Mouse (Mus musculus) limb, embryonic 12.5 days (tissue): ENCODE data around the gene Axin1. TPM values are rescaled to one million over a fixed set of nuclear protein-coding genes. Genes with fewer than 3 reads are reported as not detected.

Experiments used
- ATAC-seq: fragments of 200-750 bp; cut with Nextera tagmentation; 2 replicates; pipeline ENCODE4 v1.8.0; 2017; ENCODE audit warnings: low read depth, moderate TSS enrichment; ENCODE audit not compliant: insufficient number of reproducible peaks, insufficient read depth, low FRiP score, low TSS enrichment
- H3K27ac ChIP-seq: fragments of 300-500 bp; sonication (generic); 2 replicates; pipeline ENCODE4 v1.5.1; 2016; ENCODE audit warnings: mild to moderate bottlenecking, moderate library complexity
- H3K27me3 ChIP-seq: fragments of 300-500 bp; sonication (generic); 2 replicates; pipeline ENCODE4 v1.6.1; 2016; ENCODE audit warnings: mild to moderate bottlenecking, moderate library complexity
- H3K36me3 ChIP-seq: fragments of 300-500 bp; sonication (generic); 2 replicates; pipeline ENCODE4 v1.6.1; 2016; ENCODE audit warnings: mild to moderate bottlenecking, moderate library complexity
- H3K4me1 ChIP-seq: fragments of 300-500 bp; sonication (generic); replicated peaks from 2 replicates; pipeline ENCODE4 v1.6.1; 2016
- H3K4me2 ChIP-seq: fragments of 300-500 bp; sonication (generic); 2 replicates; pipeline ENCODE4 v1.6.1; 2016; ENCODE audit warnings: mild to moderate bottlenecking, moderate library complexity
- H3K4me3 ChIP-seq: fragments of 300-500 bp; sonication (generic); replicated peaks from 2 replicates; pipeline ENCODE4 v1.5.1; 2016; ENCODE audit warnings: mild to moderate bottlenecking
- H3K9ac ChIP-seq: fragments of 300-500 bp; sonication (generic); replicated peaks from 2 replicates; pipeline ENCODE4 v1.6.1; 2016; ENCODE audit warnings: mild to moderate bottlenecking, moderate library complexity
- H3K9me3 ChIP-seq: fragments of 300-500 bp; sonication (generic); 2 replicates; pipeline ENCODE4 v1.6.1; 2016; ENCODE audit warnings: mild to moderate bottlenecking, moderate library complexity
- WGBS: fragments of 180-500 bp; shearing (Covaris S2); methylation state at CpG from one replicate; pipeline ENCODE4 v1.1.7; 2016; 5-methylcytosine and 5-hydroxymethylcytosine counted together
- polyA plus RNA-seq: library from polyadenylated mRNA; unstranded; fragments of >200 nt; fragmentation: Nextera tagmentation; extraction: Ambion mirVana; gene quantifications from 2 replicates; pipeline ENCODE4 v1.2.1, GENCODE M21; 2016

Gene Axin1
- polyA plus RNA-seq, 1 experiment from 2014 or later, result 28.3 TPM

GRCm38 (mm10) chr17:26123267-26123684 is 15.2 kb upstream of the Axin1 start, which contains the start of gene Mrpl28:
Gene Mrpl28 (plus strand): TSS chr17:26123500.
- H3K4me3 ChIP-seq, result peak within 1 kb of the TSS; percentile 92
- no peaks in the 10 kb centered on the region for H3K9me3 ChIP-seq
- H3K9ac ChIP-seq, result peak within 1 kb of the TSS; percentile 83
- H3K4me2 ChIP-seq, result peak within 1 kb of the TSS; percentile 92
- peaks cover 18% of the 10 kb centered on the region for H3K27me3 ChIP-seq
- peak; percentile 89 for ATAC-seq
- H3K36me3 ChIP-seq, result peaks cover 34% of the 10 kb centered on the region
- no peak within 1 kb of the TSS for H3K27ac ChIP-seq
- under 1% methylated on average over 32 of the region's 32 CpGs for WGBS
- H3K4me1 ChIP-seq, result peaks cover 11% of the 10 kb centered on the region

- peak overlapping the region; percentile 92 for H3K4me3 ChIP-seq
- peak overlapping the region; percentile 92 for H3K4me2 ChIP-seq
- peak overlapping the region; percentile 83; the same call in 1 of the 2 replicates for H3K9ac ChIP-seq
- H3K27ac ChIP-seq, result no peak overlapping the region
- peaks cover 11% of the 10 kb centered on the region for H3K4me1 ChIP-seq
- peaks cover 5% of the 10 kb centered on the region for H3K27me3 ChIP-seq
- 90% methylated on average over 7 of the region's 7 CpGs for WGBS
- no peaks in the 10 kb centered on the region for H3K9me3 ChIP-seq
- H3K36me3 ChIP-seq, result peaks cover 46% of the 10 kb centered on the region
- no peak for ATAC-seq
Measured at GRCm38 (mm10) chr17:26124560-26124959, 13.9 kb upstream of the Axin1 start.

- no peaks in the 10 kb centered on the region for H3K27me3 ChIP-seq
- H3K36me3 ChIP-seq, result peaks cover 53% of the 10 kb centered on the region
- H3K9me3 ChIP-seq, result no peaks in the 10 kb centered on the region
- ATAC-seq, result no peak
- peaks cover 11% of the 10 kb centered on the region for H3K4me1 ChIP-seq
- 0 out of 2 replicates have a peak overlapping the region, but pooled peaks have one; percentile 1 for H3K4me2 ChIP-seq
- 91% methylated on average over 10 of the region's 10 CpGs for WGBS
- H3K9ac ChIP-seq, result no peak overlapping the region
- H3K4me3 ChIP-seq, result no peak overlapping the region
- no peak overlapping the region for H3K27ac ChIP-seq
Measured at GRCm38 (mm10) chr17:26125226-26125625, 13.3 kb upstream of the Axin1 start.

- 86% methylated on average over 18 of the region's 18 CpGs for WGBS
- H3K4me2 ChIP-seq, result no peak overlapping the region
- no peaks in the 10 kb centered on the region for H3K4me1 ChIP-seq
- H3K9me3 ChIP-seq, result no peaks in the 10 kb centered on the region
- H3K4me3 ChIP-seq, result no peak overlapping the region
- no peak for ATAC-seq
- H3K27ac ChIP-seq, result no peak overlapping the region
- no peak overlapping the region for H3K9ac ChIP-seq
- no peaks in the 10 kb centered on the region for H3K27me3 ChIP-seq
- H3K36me3 ChIP-seq, result peaks cover 67% of the 10 kb centered on the region
Measured at GRCm38 (mm10) chr17:26131062-26131732, 7.3 kb upstream of the Axin1 start.

- H3K27me3 ChIP-seq, result no peaks in the 10 kb centered on the region
- no peak overlapping the region for H3K27ac ChIP-seq
- H3K4me1 ChIP-seq, result no peaks in the 10 kb centered on the region
- 87% methylated on average over 18 of the region's 18 CpGs for WGBS
- H3K4me2 ChIP-seq, result no peak overlapping the region
- H3K4me3 ChIP-seq, result no peak overlapping the region
- no peak for ATAC-seq
- H3K36me3 ChIP-seq, result peaks cover 57% of the 10 kb centered on the region
- no peak overlapping the region for H3K9ac ChIP-seq
- no peaks in the 10 kb centered on the region for H3K9me3 ChIP-seq
Measured at GRCm38 (mm10) chr17:26131856-26132853, 6.3 kb upstream of the Axin1 start.

- H3K4me2 ChIP-seq, result no peak overlapping the region
- WGBS, result 88% methylated on average over 11 of the region's 11 CpGs
- H3K4me1 ChIP-seq, result peaks cover 21% of the 10 kb centered on the region
- no peaks in the 10 kb centered on the region for H3K27me3 ChIP-seq
- no peak overlapping the region for H3K27ac ChIP-seq
- no peak for ATAC-seq
- no peaks in the 10 kb centered on the region for H3K9me3 ChIP-seq
- H3K9ac ChIP-seq, result no peak overlapping the region
- peaks cover 9% of the 10 kb centered on the region; the same call in 1 of the 2 replicates for H3K36me3 ChIP-seq
- no peak overlapping the region for H3K4me3 ChIP-seq
Measured at GRCm38 (mm10) chr17:26137106-26137750, 1.3 kb upstream of the Axin1 start.

- Histone ChIP-seq H3K4me2 (peak overlapping the region; percentile 89), H3K27ac (peak overlapping the region; percentile 93), H3K27me3 (no peaks in the 10 kb centered on the region), H3K36me3 (peaks cover 9% of the 10 kb centered on the region), H3K9me3 (no peaks in the 10 kb centered on the region), H3K9ac (no peak overlapping the region), H3K4me1 (peaks cover 21% of the 10 kb centered on the region), H3K4me3 (peak overlapping the region; percentile 93)
- ATAC-seq, result no peak; the same call in 1 of the 2 replicates
- 74% methylated on average over 2 of the region's 2 CpGs for WGBS
Measured at GRCm38 (mm10) chr17:26137751-26138130, 747 bp upstream of the Axin1 start.

- peak; percentile 63 for ATAC-seq
- Histone ChIP-seq H3K9me3 (no peaks in the 10 kb centered on the region), H3K9ac (peak overlapping the region; percentile 96), H3K27me3 (no peaks in the 10 kb centered on the region), H3K36me3 (peaks cover 19% of the 10 kb centered on the region), H3K4me1 (peaks cover 21% of the 10 kb centered on the region), H3K4me2 (peak overlapping the region; percentile 89), H3K27ac (peak overlapping the region; percentile 93), H3K4me3 (peak overlapping the region; percentile 93)
- WGBS, result under 1% methylated on average over 48 of the region's 58 CpGs
Measured at GRCm38 (mm10) chr17:26138901-26139381, 453 bp downstream of the Axin1 start.

GRCm38 (mm10) chr17:26142796-26143195 is 4.3 kb downstream of the Axin1 start:
- peaks cover 56% of the 10 kb centered on the region for H3K36me3 ChIP-seq
- no peak overlapping the region for H3K4me2 ChIP-seq
- no peak for ATAC-seq
- H3K9me3 ChIP-seq, result no peaks in the 10 kb centered on the region
- H3K27me3 ChIP-seq, result no peaks in the 10 kb centered on the region
- H3K9ac ChIP-seq, result no peak overlapping the region
- 86% methylated on average over 4 of the region's 4 CpGs for WGBS
- no peak overlapping the region for H3K27ac ChIP-seq
- H3K4me1 ChIP-seq, result peaks cover 18% of the 10 kb centered on the region
- H3K4me3 ChIP-seq, result no peak overlapping the region

GRCm38 (mm10) chr17:26143386-26143785 is 4.9 kb downstream of the Axin1 start:
- WGBS, result 95% methylated on average over 5 of the region's 5 CpGs
- Histone ChIP-seq H3K9me3 (no peaks in the 10 kb centered on the region), H3K27me3 (no peaks in the 10 kb centered on the region), H3K4me3 (no peak overlapping the region), H3K4me1 (peaks cover 14% of the 10 kb centered on the region), H3K4me2 (no peak overlapping the region), H3K27ac (no peak overlapping the region), H3K9ac (no peak overlapping the region), H3K36me3 (peaks cover 62% of the 10 kb centered on the region)
- ATAC-seq, result no peak
